Mouse (Mus musculus) MEL (cell line): ENCODE results near the gene Zfp354b. TPM values are rescaled to one million over a fixed set of nuclear protein-coding genes. Genes with fewer than 3 reads are reported as not detected.

ENCODE experiments used
- DNase-seq: peaks from one replicate; pipeline ENCODE4 v3.0.0; 2011; ENCODE audit warnings: low read depth, low spot score
- H3K27ac ChIP-seq: 2 replicates; pipeline ENCODE4 v1.5.1; 2012; ENCODE audit warnings: low read depth, mild to moderate bottlenecking, control low read depth, low read length, moderate library complexity; ENCODE audit not compliant: control insufficient read depth
- H3K27me3 ChIP-seq, 2 experiments: fragments of 150-350 bp in 1 of 2; sonication (generic) in 1 of 2; 2 replicates each; pipeline ENCODE4 v1.6.1; 2012; ENCODE audit warnings: low read length in 2 of 2, mild to moderate bottlenecking in 2 of 2, improper control_type of control experiment in 1 of 2, moderate library complexity in 1 of 2; ENCODE audit not compliant: insufficient read depth in 2 of 2, control insufficient read depth in 1 of 2
- H3K36me3 ChIP-seq, 2 experiments: 2 replicates each; pipeline ENCODE4 v1.6.1; 2012 to 2014; ENCODE audit warnings: low read length in 2 of 2, improper control_type of control experiment in 1 of 2, inconsistent platforms in 1 of 2, mild to moderate bottlenecking in 1 of 2; ENCODE audit not compliant: insufficient read depth in 2 of 2, control insufficient read depth in 1 of 2
- H3K4me1 ChIP-seq, 2 experiments: fragments of 150-350 bp in 1 of 2; sonication (generic) in 1 of 2; 2 replicates each; pipeline ENCODE4 v1.6.1; 2012; ENCODE audit warnings: low read length in 2 of 2, improper control_type of control experiment in 1 of 2, mild to moderate bottlenecking in 1 of 2; ENCODE audit not compliant: insufficient read depth in 2 of 2, control insufficient read depth in 1 of 2
- H3K4me3 ChIP-seq, 2 experiments: fragments of 150-350 bp in 1 of 2; sonication (generic) in 1 of 2; 2 replicates each; pipeline ENCODE4 v1.5.1; 2012; ENCODE audit warnings: low read depth in 2 of 2, low read length in 2 of 2, mild to moderate bottlenecking in 2 of 2, moderate library complexity in 2 of 2, control low read depth in 1 of 2, improper control_type of control experiment in 1 of 2; ENCODE audit not compliant: control insufficient read depth in 1 of 2, insufficient read depth in 1 of 2
- H3K79me2 ChIP-seq: 2 replicates; pipeline ENCODE4 v1.6.1; 2012; ENCODE audit warnings: mild to moderate bottlenecking, low read length, moderate library complexity; ENCODE audit not compliant: control insufficient read depth, poor library complexity, insufficient read depth
- H3K9ac ChIP-seq: 2 replicates; pipeline ENCODE4 v1.6.1; 2012; ENCODE audit warnings: low read depth, mild to moderate bottlenecking, control low read depth, low read length, moderate library complexity; ENCODE audit not compliant: control insufficient read depth, poor library complexity, severe bottlenecking
- H3K9me3 ChIP-seq: fragments of 150-350 bp; sonication (generic); replicated peaks from 2 replicates; pipeline ENCODE4 v1.6.1; 2012; ENCODE audit warnings: mild to moderate bottlenecking, low read length, improper control_type of control experiment, moderate library complexity; ENCODE audit not compliant: insufficient read depth
- CHD1 ChIP-seq: IDR thresholded peaks from 2 replicates; pipeline ENCODE4 v1.6.1; 2012; ENCODE audit warnings: low read depth, mild to moderate bottlenecking, inconsistent platforms, low read length, improper control_type of control experiment
- GATA1 ChIP-seq: IDR thresholded peaks from 2 replicates; pipeline ENCODE4 v1.6.1; 2011; ENCODE audit warnings: low read depth, low read length, improper control_type of control experiment
- KAT2A ChIP-seq: conservative IDR thresholded peaks from 2 replicates; pipeline ENCODE4 v1.6.1; 2012; ENCODE audit warnings: low read depth, low read length, improper control_type of control experiment, inconsistent platforms
- MEF2A ChIP-seq: IDR thresholded peaks from 2 replicates; pipeline ENCODE4 v1.6.1; 2014; ENCODE audit warnings: low read depth, mild to moderate bottlenecking, inconsistent platforms, low read length, improper control_type of control experiment; ENCODE audit not compliant: poor library complexity, insufficient replicate concordance, severe bottlenecking; ENCODE audit errors: extremely low read depth
- MXI1 ChIP-seq: IDR thresholded peaks from 2 replicates; pipeline ENCODE4 v1.6.1; 2011; ENCODE audit warnings: mild to moderate bottlenecking, low read depth, low read length, improper control_type of control experiment
- POLR2AphosphoS2 ChIP-seq: IDR thresholded peaks from 2 replicates; pipeline ENCODE4 v1.6.1; 2011; ENCODE audit warnings: low read length, improper control_type of control experiment
- RCOR1 ChIP-seq: IDR thresholded peaks from 2 replicates; pipeline ENCODE4 v1.6.1; 2012; ENCODE audit warnings: low read depth, mild to moderate bottlenecking, inconsistent platforms, low read length, improper control_type of control experiment
- SIN3A ChIP-seq: IDR thresholded peaks from 2 replicates; pipeline ENCODE4 v1.6.1; 2012; ENCODE audit warnings: low read length, improper control_type of control experiment, inconsistent platforms
- TAL1 ChIP-seq: IDR thresholded peaks from 2 replicates; pipeline ENCODE4 v1.6.1; 2012; ENCODE audit warnings: mild to moderate bottlenecking, inconsistent platforms, low read length, moderate library complexity, mixed read lengths
- USF1 ChIP-seq: IDR thresholded peaks from 2 replicates; pipeline ENCODE4 v1.6.1; 2014; ENCODE audit warnings: low read depth, mild to moderate bottlenecking, inconsistent platforms, low read length, improper control_type of control experiment, moderate library complexity
- ZMIZ1 ChIP-seq: IDR thresholded peaks from 2 replicates; pipeline ENCODE4 v1.6.1; 2012; ENCODE audit warnings: low read depth, mild to moderate bottlenecking, inconsistent platforms, low read length, improper control_type of control experiment, moderate library complexity
- polyA plus RNA-seq, 2 experiments: library from polyadenylated mRNA; stranded (reverse) in 1 of 2; unstranded in 1 of 2; fragments of >175 nt in 1 of 2; fragments of >200 nt in 1 of 2; gene quantifications; 2 replicates each; pipeline versions ENCODE4 v1.2.1 to v1.2.4; 2012; ENCODE audit warnings: low replicate concordance in 2 of 2, low read depth in 1 of 2; ENCODE audit not compliant: insufficient read length in 2 of 2, insufficient read depth in 1 of 2, missing spikeins in 1 of 2
- total RNA-seq: library from RNA; depleted of rRNA; stranded (reverse); fragments of 300-350 nt; gene quantifications from 2 replicates; pipeline ENCODE4 v1.2.3, GENCODE M21; 2012; rRNA removed

The Zfp354b gene
- total and polyA plus RNA-seq, 3 experiments = not detected

DNA sequence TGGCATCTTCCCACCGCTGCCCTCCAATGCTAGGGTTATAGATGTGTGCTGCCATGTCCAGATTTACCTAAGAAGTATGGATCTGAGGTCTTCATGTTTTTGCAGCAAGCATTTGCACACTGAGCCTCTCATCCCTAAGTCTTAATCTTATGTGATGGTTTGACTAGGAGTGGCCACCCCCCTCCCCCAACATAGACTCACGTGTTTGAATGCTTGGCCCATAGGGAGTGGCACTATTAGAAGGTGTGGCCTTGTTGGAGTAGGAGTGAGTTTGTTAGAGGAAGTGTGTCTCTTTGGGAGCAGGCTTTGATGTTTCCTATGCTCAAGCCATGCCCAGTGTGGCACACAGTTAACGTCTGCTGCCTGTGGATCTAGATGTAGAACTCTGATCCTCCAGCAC, 52.8 kb downstream of the Zfp354b start:
- Histone ChIP-seq H3K79me2 (no peaks in the 10 kb centered on the region), H3K4me3 (no peak overlapping the region), H3K4me1 (no peaks in the 10 kb centered on the region), H3K9me3 (no peaks in the 10 kb centered on the region), H3K9ac (no peak overlapping the region), H3K27ac (no peak overlapping the region), H3K27me3 (no peaks in the 10 kb centered on the region), H3K36me3 (no peaks in the 10 kb centered on the region)
- TF ChIP-seq RCOR1 = no peak
- TF ChIP-seq GATA1 = no peak
- no peak for TF ChIP-seq POLR2AphosphoS2
- no peak for TF ChIP-seq KAT2A
- no peak for TF ChIP-seq TAL1
- TF ChIP-seq CHD1 = no peak
- no peak for TF ChIP-seq MXI1
- TF ChIP-seq SIN3A = no peak
- TF ChIP-seq USF1 = no peak
- TF ChIP-seq ZMIZ1 = no peak
- no peak for TF ChIP-seq MEF2A
- no peak for DNase-seq

Other genes with a start within 250 kb of the Zfp354b start
- gene Zfp354c, start 103.9 kb downstream of the Zfp354b start, total RNA-seq = 2.1 and 4.5 TPM in 2 replicates
- 1 to 10 TPM in 1 of 2 experiments, not detected in 1; 4.2 TPM for gene Zfp354c, start 103.9 kb downstream of the Zfp354b start, polyA plus RNA-seq
- gene Zfp879, start 90.1 kb downstream of the Zfp354b start, total RNA-seq = not detected in 2 replicates
- gene Zfp879, start 90.1 kb downstream of the Zfp354b start, polyA plus RNA-seq = not detected
- gene Grm6, start 80.9 kb downstream of the Zfp354b start, total RNA-seq = not detected in 2 replicates
- under 1 TPM in 1 of 2 experiments, not detected in 1; 0.14 TPM for gene Grm6, start 80.9 kb downstream of the Zfp354b start, polyA plus RNA-seq
- gene Zfp454, start 44.0 kb downstream of the Zfp354b start, total RNA-seq = not detected in 2 replicates
- gene Zfp454, start 44.0 kb downstream of the Zfp354b start, polyA plus RNA-seq = not detected
- not detected in 2 replicates for gene Zfp2, start 15.5 kb downstream of the Zfp354b start, total RNA-seq
- gene Zfp2, start 15.5 kb downstream of the Zfp354b start, polyA plus RNA-seq = not detected
- not detected in 2 replicates for gene 4933414I15Rik, start 12.1 kb upstream of the Zfp354b start, total RNA-seq
- not detected for gene 4933414I15Rik, start 12.1 kb upstream of the Zfp354b start, polyA plus RNA-seq
- not detected in 2 replicates for gene Prop1, start 22.1 kb upstream of the Zfp354b start, total RNA-seq
- not detected for gene Prop1, start 22.1 kb upstream of the Zfp354b start, polyA plus RNA-seq
- not detected in 2 replicates for gene Olfr1378, start 34.9 kb upstream of the Zfp354b start, total RNA-seq
- gene Olfr1378, start 34.9 kb upstream of the Zfp354b start, polyA plus RNA-seq = not detected
- not detected in 2 replicates for gene Olfr1377, start 50.3 kb upstream of the Zfp354b start, total RNA-seq
- not detected for gene Olfr1377, start 50.3 kb upstream of the Zfp354b start, polyA plus RNA-seq
- not detected in 2 replicates for gene Olfr51, start 72.0 kb upstream of the Zfp354b start, total RNA-seq
- gene Olfr51, start 72.0 kb upstream of the Zfp354b start, polyA plus RNA-seq = not detected
- not detected in 2 replicates for gene Olfr54, start 82.6 kb upstream of the Zfp354b start, total RNA-seq
- not detected for gene Olfr54, start 82.6 kb upstream of the Zfp354b start, polyA plus RNA-seq
- gene Olfr1375, start 116.5 kb upstream of the Zfp354b start, total RNA-seq = not detected in 2 replicates
- gene Olfr1375, start 116.5 kb upstream of the Zfp354b start, polyA plus RNA-seq = not detected
- gene Zfp354a, start 127.6 kb upstream of the Zfp354b start, total RNA-seq = not detected in 2 replicates
- gene Zfp354a, start 127.6 kb upstream of the Zfp354b start, polyA plus RNA-seq = not detected